Mouse (Mus musculus) heart, embryonic 11.5 days (tissue): Measurements from ENCODE around the gene Lamp1. TPM values are rescaled to one million over a fixed set of nuclear protein-coding genes. Genes with fewer than 3 reads are reported as not detected.

Source experiments
- ATAC-seq: fragments of 200-750 bp; cut with Nextera tagmentation; replicated peaks from 2 replicates; pipeline ENCODE4 v1.8.0; 2017; ENCODE audit warnings: moderate library complexity; ENCODE audit not compliant: insufficient number of reproducible peaks, low FRiP score, low TSS enrichment
- H3K27ac ChIP-seq: fragments of 300-500 bp; sonication (generic); 2 replicates; pipeline ENCODE4 v1.5.1; 2014; ENCODE audit warnings: mild to moderate bottlenecking, low read depth, low read length
- H3K27me3 ChIP-seq: fragments of 300-500 bp; sonication (generic); 2 replicates; pipeline ENCODE4 v1.6.1; 2014; ENCODE audit warnings: mild to moderate bottlenecking, low read length, mixed read lengths; ENCODE audit not compliant: control insufficient read depth, insufficient read depth
- H3K36me3 ChIP-seq: fragments of 300-500 bp; sonication (generic); 2 replicates; pipeline ENCODE4 v1.6.1; 2014; ENCODE audit warnings: mild to moderate bottlenecking, low read length, moderate library complexity, mixed read lengths; ENCODE audit not compliant: control insufficient read depth, insufficient read depth
- H3K4me1 ChIP-seq: fragments of 300-500 bp; sonication (generic); 2 replicates; pipeline ENCODE4 v1.6.1; 2014; ENCODE audit warnings: low read length; ENCODE audit not compliant: control insufficient read depth, insufficient read depth
- H3K4me2 ChIP-seq: fragments of 300-500 bp; sonication (generic); 2 replicates; pipeline ENCODE4 v1.6.1; 2014; ENCODE audit warnings: mild to moderate bottlenecking, moderate library complexity
- H3K4me3 ChIP-seq: fragments of 300-500 bp; sonication (generic); 2 replicates; pipeline ENCODE4 v1.5.1; 2014; ENCODE audit warnings: low read depth, low read length
- H3K9ac ChIP-seq: fragments of 300-500 bp; sonication (generic); 2 replicates; pipeline ENCODE4 v1.6.1; 2014; ENCODE audit warnings: mild to moderate bottlenecking, low read depth, low read length, moderate library complexity
- H3K9me3 ChIP-seq: fragments of 300-500 bp; sonication (generic); replicated peaks from 2 replicates; pipeline ENCODE4 v1.6.1; 2016; ENCODE audit warnings: low read length; ENCODE audit not compliant: control insufficient read depth
- WGBS: fragments of 180-500 bp; shearing (Covaris S2); extraction: QIAGEN DNeasy Blood & Tissue Kit; methylation state at CpG from one replicate; pipeline ENCODE4 v1.1.7; 2014; ENCODE audit not compliant: insufficient replicate concordance; 5-methylcytosine and 5-hydroxymethylcytosine counted together
- polyA plus RNA-seq: library from polyadenylated mRNA; unstranded; fragments of >200 nt; fragmentation: Nextera tagmentation; extraction: Ambion mirVana; gene quantifications from 2 replicates; pipeline ENCODE4 v1.2.1, GENCODE M21; 2014

Gene Lamp1
- polyA plus RNA-seq, 1 experiment from 2014 or later, result 334 TPM

GRCm38 (mm10) chr8:13174811-13175210, 15.8 kb downstream of the Lamp1 start:
- Histone ChIP-seq H3K36me3 (peaks cover 30% of the 10 kb centered on the region), H3K9me3 (no peaks in the 10 kb centered on the region), H3K9ac (no peak overlapping the region), H3K27ac (no peak overlapping the region), H3K4me1 (peaks cover 8% of the 10 kb centered on the region; the same call in 1 of the 2 replicates), H3K27me3 (no peaks in the 10 kb centered on the region), H3K4me3 (no peak overlapping the region), H3K4me2 (no peak overlapping the region)
- ATAC-seq, result no peak
- WGBS, result 93% methylated on average over 4 of the region's 4 CpGs

- H3K9me3 ChIP-seq, result no peaks in the 10 kb centered on the region
- no peak overlapping the region for H3K9ac ChIP-seq
- peaks cover 7% of the 10 kb centered on the region; the same call in 1 of the 2 replicates for H3K4me1 ChIP-seq
- no peak for ATAC-seq
- H3K27ac ChIP-seq, result no peak overlapping the region
- H3K36me3 ChIP-seq, result peaks cover 30% of the 10 kb centered on the region
- 100% methylated on average over 1 of the region's 1 CpGs for WGBS
- H3K4me3 ChIP-seq, result no peak overlapping the region
- no peaks in the 10 kb centered on the region for H3K27me3 ChIP-seq
- no peak overlapping the region for H3K4me2 ChIP-seq
These were observed 16.7 kb downstream of the Lamp1 start for GRCm38 (mm10) chr8:13175650-13176049.

- Histone ChIP-seq H3K9me3 (no peaks in the 10 kb centered on the region), H3K9ac (no peak overlapping the region), H3K27me3 (no peaks in the 10 kb centered on the region), H3K27ac (no peak overlapping the region), H3K36me3 (peaks cover 28% of the 10 kb centered on the region), H3K4me1 (peaks cover 22% of the 10 kb centered on the region), H3K4me2 (no peak overlapping the region), H3K4me3 (no peak overlapping the region)
- WGBS, result 90% methylated on average over 7 of the region's 7 CpGs
- no peak for ATAC-seq
These were observed 18.4 kb downstream of the Lamp1 start for GRCm38 (mm10) chr8:13177173-13177852.

- H3K27ac ChIP-seq, result no peak overlapping the region
- no peaks in the 10 kb centered on the region for H3K27me3 ChIP-seq
- ATAC-seq, result no peak
- 94% methylated on average over 5 of the region's 5 CpGs for WGBS
- H3K9ac ChIP-seq, result no peak overlapping the region
- no peak overlapping the region for H3K4me2 ChIP-seq
- H3K4me1 ChIP-seq, result peaks cover 22% of the 10 kb centered on the region
- no peaks in the 10 kb centered on the region for H3K9me3 ChIP-seq
- H3K36me3 ChIP-seq, result peaks cover 22% of the 10 kb centered on the region
- H3K4me3 ChIP-seq, result no peak overlapping the region
These were observed 19.2 kb downstream of the Lamp1 start for GRCm38 (mm10) chr8:13178137-13178536.

GRCm38 (mm10) chr8:13179482-13179881, 20.5 kb downstream of the Lamp1 start:
- WGBS, result 62% methylated on average over 6 of the region's 6 CpGs
- H3K27ac ChIP-seq, result no peak overlapping the region; the same call in 1 of the 2 replicates
- no peak for ATAC-seq

GRCm38 (mm10) chr8:13179948-13180347, 21.0 kb downstream of the Lamp1 start:
- WGBS, result 65% methylated on average over 7 of the region's 7 CpGs
- Histone ChIP-seq H3K27ac (no peak overlapping the region), H3K9me3 (no peaks in the 10 kb centered on the region), H3K36me3 (peaks cover 15% of the 10 kb centered on the region), H3K4me3 (no peak overlapping the region), H3K27me3 (no peaks in the 10 kb centered on the region), H3K9ac (no peak overlapping the region), H3K4me2 (no peak overlapping the region), H3K4me1 (peaks cover 22% of the 10 kb centered on the region)
- ATAC-seq, result no peak

More at GRCm38 (mm10) chr8:13179482-13179881, 20.5 kb downstream of the Lamp1 start:
- Histone ChIP-seq H3K4me1 (peaks cover 22% of the 10 kb centered on the region), H3K36me3 (peaks cover 15% of the 10 kb centered on the region), H3K9me3 (no peaks in the 10 kb centered on the region), H3K9ac (no peak overlapping the region), H3K4me3 (no peak overlapping the region), H3K4me2 (no peak overlapping the region), H3K27me3 (no peaks in the 10 kb centered on the region)

GRCm38 (mm10) chr8:13180408-13180807, 21.4 kb downstream of the Lamp1 start:
- Histone ChIP-seq H3K9me3 (no peaks in the 10 kb centered on the region), H3K9ac (no peak overlapping the region), H3K27ac (peak overlapping the region; percentile 79), H3K27me3 (no peaks in the 10 kb centered on the region), H3K36me3 (peaks cover 15% of the 10 kb centered on the region), H3K4me1 (peaks cover 22% of the 10 kb centered on the region), H3K4me3 (no peak overlapping the region), H3K4me2 (no peak overlapping the region)
- WGBS, result 78% methylated on average over 9 of the region's 9 CpGs
- no peak for ATAC-seq

- no peak overlapping the region for H3K4me3 ChIP-seq
- 51% methylated on average over 18 of the region's 18 CpGs for WGBS
- peak overlapping the region; percentile 79 for H3K27ac ChIP-seq
- no peak for ATAC-seq
- H3K36me3 ChIP-seq, result peaks cover 10% of the 10 kb centered on the region
- H3K4me2 ChIP-seq, result peak overlapping the region; percentile 16; the same call in 1 of the 2 replicates
- no peaks in the 10 kb centered on the region for H3K9me3 ChIP-seq
- H3K4me1 ChIP-seq, result peaks cover 22% of the 10 kb centered on the region
- peak overlapping the region; percentile 49; the same call in 1 of the 2 replicates for H3K9ac ChIP-seq
- no peaks in the 10 kb centered on the region for H3K27me3 ChIP-seq
These were observed 22.1 kb downstream of the Lamp1 start for GRCm38 (mm10) chr8:13180911-13181690.
